Mouse (Mus musculus) limb, embryonic 14.5 days (tissue): Measurements from ENCODE around the gene Dtnb. TPM values are rescaled to one million over a fixed set of nuclear protein-coding genes. Genes with fewer than 3 reads are reported as not detected.

Experiments
- ATAC-seq: fragments of 200-750 bp; cut with Nextera tagmentation; 2 replicates; pipeline ENCODE4 v1.8.0; 2017; ENCODE audit warnings: low read depth, moderate number of reproducible peaks, moderate TSS enrichment; ENCODE audit not compliant: low FRiP score
- DNase-seq: peaks from one replicate; pipeline ENCODE4 v3.0.0-alpha.2; 2015; ENCODE audit warnings: low spot score
- H3K27ac ChIP-seq: fragments of 300-500 bp; sonication (generic); replicated peaks from 2 replicates; pipeline ENCODE4 v1.5.1; 2014; ENCODE audit warnings: low read depth, mild to moderate bottlenecking, low read length, moderate library complexity, mixed read lengths
- H3K27me3 ChIP-seq: fragments of 300-500 bp; sonication (generic); 2 replicates; pipeline ENCODE4 v1.6.1; 2014; ENCODE audit warnings: low read length, mixed read lengths; ENCODE audit not compliant: control insufficient read depth, insufficient read depth
- H3K36me3 ChIP-seq: fragments of 300-500 bp; sonication (generic); 2 replicates; pipeline ENCODE4 v1.6.1; 2014; ENCODE audit warnings: mild to moderate bottlenecking, low read length, moderate library complexity, mixed read lengths; ENCODE audit not compliant: control insufficient read depth, insufficient read depth
- H3K4me1 ChIP-seq: fragments of 300-500 bp; sonication (generic); 2 replicates; pipeline ENCODE4 v1.6.1; 2014; ENCODE audit warnings: antibody characterized with exemption, low read length, mixed read lengths; ENCODE audit not compliant: control insufficient read depth, insufficient read depth
- H3K4me2 ChIP-seq: fragments of 300-500 bp; sonication (generic); replicated peaks from 2 replicates; pipeline ENCODE4 v1.6.1; 2014; ENCODE audit warnings: low read depth, mild to moderate bottlenecking, low read length, moderate library complexity; ENCODE audit not compliant: severe bottlenecking
- H3K4me3 ChIP-seq: fragments of 300-500 bp; sonication (generic); replicated peaks from 2 replicates; pipeline ENCODE4 v1.5.1; 2014; ENCODE audit warnings: low read length
- H3K9ac ChIP-seq: fragments of 300-500 bp; sonication (generic); 2 replicates; pipeline ENCODE4 v1.6.1; 2014; ENCODE audit warnings: mild to moderate bottlenecking, low read depth, low read length, moderate library complexity; ENCODE audit not compliant: severe bottlenecking
- H3K9me3 ChIP-seq: fragments of 300-500 bp; sonication (generic); 2 replicates; pipeline ENCODE4 v1.6.1; 2016; ENCODE audit warnings: low read length; ENCODE audit not compliant: control insufficient read depth
- POLR2A ChIP-seq: fragments of 200-500 bp; IDR thresholded peaks from 2 replicates; pipeline ENCODE4 v1.8.0; 2012; ENCODE audit warnings: inconsistent platforms, mild to moderate bottlenecking, moderate library complexity, borderline replicate concordance; ENCODE audit not compliant: insufficient read depth, insufficient read length; ENCODE audit errors: extremely low read depth
- WGBS: fragments of 180-500 bp; shearing (Covaris S2); extraction: QIAGEN DNeasy Blood & Tissue Kit; methylation state at CpG from one replicate; pipeline ENCODE4 v1.1.7; 2014; 5-methylcytosine and 5-hydroxymethylcytosine counted together
- polyA plus RNA-seq, 2 experiments: library from polyadenylated mRNA; depleted of rRNA in 1 of 2; stranded (reverse) in 1 of 2; unstranded in 1 of 2; fragments of >200 nt; fragmentation: Nextera tagmentation in 1 of 2; extraction: Ambion mirVana in 1 of 2; gene quantifications; 2 replicates each; pipeline versions ENCODE4 v1.2.1 to v1.2.3; 2012 to 2014

Gene Dtnb
- polyA plus RNA-seq, 2 experiments, result 32.3 to 46.5 TPM

DNA sequence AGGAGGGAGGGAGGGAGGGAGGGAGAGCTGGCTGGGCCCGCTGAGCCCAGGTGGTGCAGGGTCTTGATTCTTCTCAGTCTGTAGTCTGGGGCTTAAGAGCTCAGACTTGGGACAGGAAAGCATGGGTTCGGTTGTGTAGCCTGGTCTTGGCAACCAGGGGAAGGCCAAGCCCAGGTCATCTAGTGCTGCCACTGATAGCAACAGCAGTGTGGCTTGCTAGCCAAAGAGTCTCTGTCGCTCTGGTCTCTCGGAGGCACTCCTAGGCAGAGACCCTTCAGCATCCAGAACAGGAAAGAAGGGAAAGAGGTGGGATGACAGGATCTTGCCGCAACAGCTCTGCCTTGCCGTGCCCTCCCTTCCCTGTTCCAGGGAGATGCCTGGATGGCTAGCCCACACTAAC is 240.1 kb downstream of the Dtnb start:
- TF ChIP-seq POLR2A, result no peak
- H3K4me3 ChIP-seq, result no peak overlapping the region
- H3K36me3 ChIP-seq, result peaks cover 3% of the 10 kb centered on the region
- DNase-seq, result no peak
- H3K27ac ChIP-seq, result no peak overlapping the region
- no peaks in the 10 kb centered on the region for H3K27me3 ChIP-seq
- peaks cover 38% of the 10 kb centered on the region for H3K4me1 ChIP-seq
- no peak overlapping the region for H3K4me2 ChIP-seq
- ATAC-seq, result no peak
- 48% methylated on average over 6 of the region's 6 CpGs for whole genome bisulfite sequencing
- H3K9ac ChIP-seq, result no peak overlapping the region
- H3K9me3 ChIP-seq, result no peaks in the 10 kb centered on the region

DNA sequence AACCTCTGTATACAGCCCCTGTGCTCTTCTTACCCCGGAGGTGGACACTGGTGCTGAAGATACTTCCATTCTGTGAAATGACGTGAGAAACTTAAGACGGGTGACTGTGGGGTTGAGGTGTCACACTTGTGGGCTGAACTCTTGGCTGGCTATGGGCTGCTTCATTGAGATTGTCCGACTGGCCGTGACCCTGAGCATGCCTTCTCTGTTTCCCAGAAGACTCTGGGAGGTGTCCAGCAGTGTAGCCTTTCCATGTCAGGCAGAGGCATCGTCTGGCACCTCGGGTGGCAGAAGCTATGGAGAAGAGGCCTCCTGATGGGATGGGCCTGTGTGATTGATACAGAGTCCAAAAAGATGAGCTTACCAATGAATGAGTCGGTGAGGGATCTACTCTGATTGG is 241.0 kb downstream of the Dtnb start:
- H3K4me3 ChIP-seq, result no peak overlapping the region
- TF ChIP-seq POLR2A, result no peak
- no peak overlapping the region for H3K4me2 ChIP-seq
- 88% methylated on average over 8 of the region's 8 CpGs for WGBS
- no peaks in the 10 kb centered on the region for H3K27me3 ChIP-seq
- ATAC-seq (no peak), DNase-seq (no peak)
- no peak overlapping the region for H3K9ac ChIP-seq
- peaks cover 40% of the 10 kb centered on the region for H3K4me1 ChIP-seq
- H3K9me3 ChIP-seq, result no peaks in the 10 kb centered on the region
- H3K36me3 ChIP-seq, result peaks cover 3% of the 10 kb centered on the region
- no peak overlapping the region for H3K27ac ChIP-seq

DNA sequence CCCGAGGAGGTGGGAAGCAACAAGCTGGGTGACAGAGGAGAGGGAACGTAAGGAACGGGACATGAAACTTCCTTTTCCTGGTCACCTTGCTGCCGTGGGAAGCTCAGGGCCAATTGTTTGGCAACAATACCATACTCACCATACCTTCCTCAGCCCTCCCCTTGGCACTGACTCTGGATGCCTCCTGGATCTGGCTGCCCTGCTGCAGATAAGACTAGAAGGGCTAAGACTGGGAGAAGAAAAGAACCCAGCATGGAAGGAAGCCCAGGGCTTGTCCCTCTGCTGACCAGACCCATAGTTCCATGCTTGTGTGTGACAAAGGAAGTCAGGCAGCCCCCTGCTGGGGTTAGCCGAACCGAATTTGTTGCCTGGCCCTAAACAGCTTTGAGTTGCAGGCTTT is 243.2 kb downstream of the Dtnb start:
- TF ChIP-seq POLR2A, result no peak
- Histone ChIP-seq H3K4me3 (no peak overlapping the region), H3K9me3 (no peaks in the 10 kb centered on the region), H3K4me1 (peaks cover 28% of the 10 kb centered on the region), H3K27me3 (no peaks in the 10 kb centered on the region), H3K27ac (no peak overlapping the region), H3K4me2 (no peak overlapping the region), H3K9ac (no peak overlapping the region), H3K36me3 (peaks cover 7% of the 10 kb centered on the region)
- no peak for DNase-seq
- 55% methylated on average over 6 of the region's 6 CpGs for WGBS
- ATAC-seq, result no peak

DNA sequence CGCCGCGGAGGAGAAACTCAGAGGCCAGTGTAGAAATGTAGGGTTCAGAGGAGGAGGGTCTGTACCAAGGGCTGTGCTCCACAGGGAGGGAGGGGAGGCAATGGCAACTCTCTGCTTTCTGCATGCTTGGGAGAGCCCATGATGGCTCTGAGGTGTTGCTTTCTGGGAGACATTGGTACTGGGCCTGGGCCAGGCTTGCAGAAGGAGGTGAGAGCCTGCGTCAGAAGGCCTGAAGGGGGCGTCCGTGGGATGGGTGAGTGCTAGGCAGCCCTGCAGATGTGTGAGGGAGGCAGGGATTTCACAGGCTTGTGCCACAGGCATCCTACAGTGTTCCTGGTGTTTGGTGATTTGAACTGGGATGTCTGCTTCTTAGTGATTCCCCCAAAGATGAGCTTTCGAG is 244.9 kb downstream of the Dtnb start:
- WGBS, result 56% methylated on average over 5 of the region's 7 CpGs
- Histone ChIP-seq H3K9me3 (no peaks in the 10 kb centered on the region), H3K4me3 (no peak overlapping the region), H3K4me2 (no peak overlapping the region), H3K4me1 (peaks cover 15% of the 10 kb centered on the region; the same call in 1 of the 2 replicates), H3K27ac (no peak overlapping the region), H3K36me3 (peaks cover 7% of the 10 kb centered on the region), H3K27me3 (no peaks in the 10 kb centered on the region), H3K9ac (no peak overlapping the region)
- TF ChIP-seq POLR2A, result no peak
- DNase-seq, result no peak
- ATAC-seq, result no peak

DNA sequence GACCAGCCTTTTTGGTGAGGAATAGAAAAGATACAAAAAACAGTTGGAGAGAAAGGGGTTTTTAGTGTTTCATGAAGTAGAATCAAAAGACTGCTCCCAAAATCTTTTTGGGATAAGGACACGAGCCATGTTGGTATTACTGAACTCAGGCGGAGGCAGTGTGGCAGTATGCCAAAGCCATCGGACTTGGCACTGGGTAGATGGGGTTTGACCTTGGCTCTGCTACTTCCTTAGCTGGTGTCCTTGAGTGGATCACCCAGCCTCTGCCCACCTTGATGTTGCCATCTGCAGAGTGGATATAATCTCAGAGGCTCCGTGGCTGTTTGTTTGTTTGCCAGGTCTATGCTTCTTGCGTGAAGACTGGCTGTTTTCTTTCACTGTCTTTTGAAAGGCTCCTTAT is 245.4 kb downstream of the Dtnb start:
- Histone ChIP-seq H3K27ac (no peak overlapping the region), H3K27me3 (no peaks in the 10 kb centered on the region), H3K36me3 (peaks cover 7% of the 10 kb centered on the region), H3K4me1 (peaks cover 15% of the 10 kb centered on the region; the same call in 1 of the 2 replicates), H3K9me3 (no peaks in the 10 kb centered on the region), H3K4me2 (no peak overlapping the region), H3K9ac (no peak overlapping the region), H3K4me3 (no peak overlapping the region)
- no peak for TF ChIP-seq POLR2A
- ATAC-seq, result no peak
- no peak for DNase-seq
- 75% methylated on average over 5 of the region's 5 CpGs for WGBS

DNA sequence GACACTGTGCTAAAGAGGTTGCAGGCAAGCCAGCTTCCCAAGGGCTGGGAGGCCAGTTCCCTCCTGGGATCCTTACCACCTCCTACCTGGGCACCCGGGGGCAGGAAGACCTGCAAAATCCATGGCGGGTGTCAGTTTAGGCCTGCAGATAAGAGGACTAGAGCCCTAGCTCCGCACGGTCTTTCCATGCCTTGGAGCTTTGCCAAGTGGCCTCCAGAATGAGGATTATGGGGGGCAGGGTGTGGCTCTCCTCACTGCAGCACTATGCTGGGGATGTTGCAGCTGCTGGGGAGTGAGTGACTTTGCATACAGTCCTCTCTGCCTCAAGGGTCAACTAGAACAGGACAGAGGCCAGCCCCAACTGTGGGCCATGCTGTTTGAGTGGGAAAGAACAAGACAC is 247.7 kb downstream of the Dtnb start:
- Histone ChIP-seq H3K4me1 (peaks cover 23% of the 10 kb centered on the region), H3K9ac (no peak overlapping the region), H3K4me2 (no peak overlapping the region), H3K27me3 (no peaks in the 10 kb centered on the region), H3K4me3 (no peak overlapping the region), H3K36me3 (peaks cover 3% of the 10 kb centered on the region; the same call in 1 of the 2 replicates), H3K27ac (no peak overlapping the region), H3K9me3 (no peaks in the 10 kb centered on the region)
- ATAC-seq (no peak), DNase-seq (peak; percentile 27)
- TF ChIP-seq POLR2A, result no peak
- 75% methylated on average over 4 of the region's 4 CpGs for WGBS
